Mouse (Mus musculus): ENCODE data around the gene Zfp276.

The Zfp276 gene

DNA sequence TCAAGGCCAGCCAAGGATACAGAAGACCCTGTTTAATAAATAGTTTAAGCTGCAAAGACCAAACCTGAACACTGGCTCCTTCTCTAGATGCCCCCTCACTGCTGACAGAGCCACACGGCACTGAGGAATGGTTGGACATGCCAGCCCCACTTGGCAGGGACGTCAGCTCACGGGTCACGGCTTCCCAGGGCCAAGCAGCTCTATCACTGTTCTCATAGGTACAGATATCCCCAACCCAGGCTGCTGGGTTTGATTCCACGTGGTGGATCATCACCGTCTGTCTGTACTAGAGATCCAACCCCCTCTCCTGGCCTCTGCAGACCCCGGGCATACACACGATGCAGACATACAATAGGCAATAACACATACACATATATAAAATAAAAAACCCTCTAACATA, 36.7 kb downstream of the Zfp276 start:
- no peak for DNase-seq (ENCODE audit: low spot score)

DNA sequence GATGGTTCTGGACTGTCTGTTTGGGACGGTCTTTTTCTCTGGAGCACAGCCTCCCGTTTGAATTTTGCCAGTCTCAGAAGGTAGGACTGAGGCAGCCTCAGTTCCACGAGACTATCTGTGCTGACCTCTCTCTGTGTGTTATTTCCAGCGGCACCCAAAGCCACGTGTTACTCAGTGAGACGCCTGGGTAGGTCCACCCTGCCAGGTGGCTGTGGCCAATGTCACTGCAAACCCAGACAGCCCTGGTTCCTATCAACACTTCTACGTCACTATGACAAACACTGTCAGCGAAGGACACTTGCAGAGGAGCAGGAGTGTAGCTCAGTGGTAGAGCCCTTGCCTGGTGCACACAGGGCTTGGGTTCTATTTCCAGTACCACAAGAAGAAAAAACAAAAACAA, 37.7 kb downstream of the Zfp276 start:
- DNase-seq (ENCODE audit: low spot score): no peak

DNA sequence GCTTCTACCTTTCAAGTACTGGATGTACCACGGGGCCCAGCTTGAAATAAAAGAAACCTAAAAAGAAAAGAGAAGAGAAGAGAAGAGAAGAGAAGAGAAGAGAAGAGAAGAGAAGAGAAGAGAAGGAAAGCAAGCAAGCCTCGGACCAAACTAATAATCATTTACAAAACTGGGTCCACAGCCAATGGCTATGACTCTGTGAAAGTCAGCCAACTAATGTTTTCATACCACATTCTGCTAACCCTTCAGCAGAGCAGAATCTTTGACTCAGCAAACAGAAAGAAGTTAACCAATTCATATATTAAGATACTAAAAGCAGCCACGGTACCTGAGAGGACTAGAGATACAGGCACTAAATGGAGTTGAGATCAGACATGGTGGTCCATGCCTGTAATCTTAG, 38.3 kb downstream of the Zfp276 start:
- DNase-seq (ENCODE audit: low spot score): no peak

- DNase-seq (ENCODE audit: low spot score): no peak
Measured at GRCm38 (mm10) chr8:123292785-123293184, 38.8 kb downstream of the Zfp276 start.

- no peak for DNase-seq (ENCODE audit: low spot score)
Measured at GRCm38 (mm10) chr8:123298301-123298700, 44.3 kb downstream of the Zfp276 start.

DNA sequence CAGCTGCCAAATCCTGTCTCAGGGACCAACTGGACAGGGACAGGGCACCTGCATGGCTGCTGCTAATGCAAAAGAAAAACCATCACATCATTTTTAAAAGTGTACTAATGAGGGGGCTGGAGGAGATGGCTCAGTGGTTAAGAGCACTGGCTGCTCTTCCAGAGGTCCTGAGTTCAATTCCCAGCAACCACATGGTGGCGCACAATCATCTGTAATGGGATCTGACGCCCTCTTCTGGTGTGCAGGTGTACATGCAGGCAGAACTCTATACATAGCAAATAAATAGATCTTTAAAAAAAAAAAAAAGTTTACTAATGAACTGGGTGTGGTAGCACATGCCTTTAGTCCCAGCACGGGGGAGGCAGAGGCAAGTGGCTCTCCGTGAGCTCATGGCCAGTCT, 54.7 kb downstream of the Zfp276 start:
- DNase-seq (ENCODE audit: low spot score): no peak

GRCm38 (mm10) chr8:123317781-123318466, 63.9 kb downstream of the Zfp276 start:
- no peak for DNase-seq (ENCODE audit: low spot score)

GRCm38 (mm10) chr8:123318467-123318911, 64.5 kb downstream of the Zfp276 start, which contains the start of gene Fanca:
TSS of gene Fanca (minus strand) at chr8:123318576.
- peak; percentile 96 for DNase-seq (ENCODE audit: low spot score)
